Mouse (Mus musculus) bone marrow, adult 2 months (tissue): ENCODE data around the gene Wdr90.

Experiments used
- CTCF ChIP-seq: fragments of 200-500 bp; IDR thresholded peaks from 2 replicates; pipeline ENCODE4 v1.5.1; 2011; ENCODE audit warnings: low read length, control low read depth; ENCODE audit not compliant: control insufficient read depth, insufficient read depth
- POLR2A ChIP-seq: fragments of 200-500 bp; IDR thresholded peaks from 2 replicates; pipeline ENCODE4 v1.6.1; 2011; ENCODE audit warnings: low read depth, mild to moderate bottlenecking, control low read depth, low read length, borderline replicate concordance; ENCODE audit not compliant: control insufficient read depth

DNA sequence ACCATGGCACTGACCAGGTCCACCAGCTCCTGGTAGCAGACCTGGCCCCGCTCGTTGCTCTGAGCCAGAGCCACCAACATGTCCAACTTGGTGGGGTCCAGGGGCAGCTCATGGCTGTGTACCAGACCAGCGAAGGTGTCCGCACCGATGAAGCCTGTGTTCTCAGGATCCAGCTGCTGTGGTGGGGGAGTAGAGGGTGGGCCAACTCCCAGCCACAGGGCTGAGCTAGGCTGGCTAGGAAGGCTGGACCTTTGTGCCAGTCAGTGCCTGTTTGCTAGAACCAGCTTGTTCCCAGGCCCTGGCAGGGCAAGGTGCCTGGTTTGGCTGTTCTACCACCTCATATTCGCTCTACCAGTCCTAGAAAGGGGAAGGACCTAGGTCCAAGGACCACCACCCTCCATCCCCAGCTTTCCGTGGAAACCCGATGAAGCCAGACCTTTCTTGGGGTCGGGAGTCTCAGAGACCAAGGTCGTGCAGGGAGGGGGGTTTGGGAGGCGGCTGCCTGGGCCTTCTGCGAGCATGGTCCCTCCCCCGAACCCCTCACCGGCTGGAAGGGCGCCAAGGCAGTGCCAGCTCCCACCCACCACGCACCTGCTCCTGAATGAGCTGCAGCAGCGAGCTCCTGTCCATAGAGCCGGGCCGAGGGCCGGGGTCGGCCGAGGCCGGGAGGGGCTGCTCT lies 24.8 kb downstream of the Wdr90 start:
- TF ChIP-seq POLR2A (0 out of 2 replicates have a peak, but pooled peaks have one; percentile 30), CTCF (no peak)
